Mouse (Mus musculus) testis, adult 2 months (tissue): ENCODE measurements around the gene BC028528.

Experiments used
- CTCF ChIP-seq: fragments of 200-500 bp; IDR thresholded peaks from 2 replicates; pipeline ENCODE4 v1.5.1; 2012; ENCODE audit warnings: low read depth, mild to moderate bottlenecking, inconsistent platforms, low read length, moderate library complexity; ENCODE audit not compliant: control insufficient read depth, insufficient read depth, insufficient replicate concordance
- POLR2A ChIP-seq: fragments of 200-500 bp; IDR thresholded peaks from 2 replicates; pipeline ENCODE4 v1.6.1; 2012; ENCODE audit warnings: low read depth, mild to moderate bottlenecking, inconsistent platforms, low read length, moderate library complexity; ENCODE audit not compliant: control insufficient read depth

DNA sequence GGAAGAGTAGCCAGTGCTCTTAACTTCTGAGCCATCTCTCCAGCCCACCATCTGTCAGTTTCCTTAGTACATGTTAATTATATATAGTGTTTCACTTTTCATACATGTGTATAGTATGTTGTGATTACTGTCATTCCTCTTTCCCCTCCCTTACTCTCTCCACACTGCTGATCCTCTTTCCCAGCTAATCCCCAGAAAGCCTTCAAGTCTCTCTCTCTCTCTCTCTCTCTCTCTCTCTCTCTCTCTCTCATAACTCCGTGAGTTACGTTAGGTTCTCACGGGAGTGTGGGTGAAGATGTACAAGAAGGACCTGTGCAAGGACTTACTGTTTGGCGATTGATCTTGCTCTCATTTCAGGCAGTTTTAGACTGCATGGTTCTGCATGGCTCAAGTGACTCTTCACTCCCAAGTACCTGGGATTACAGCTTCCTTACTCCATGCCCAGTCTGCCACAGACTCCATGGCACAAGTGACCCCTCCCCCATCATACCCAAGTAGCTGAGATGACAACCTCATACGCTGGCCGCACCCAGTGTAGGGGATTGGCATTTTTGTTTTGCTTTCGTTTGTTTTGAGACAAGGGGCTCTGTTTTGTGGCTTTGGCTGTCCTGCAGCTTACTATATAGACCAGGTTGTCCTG, 41.4 kb upstream of the BC028528 start:
- TF ChIP-seq CTCF (no peak), POLR2A (no peak)
